ENCODE assay signal across 13 mouse cellular contexts in genomic region chr8:87680034-87680433, GRCm38 (mm10).
"Had no signal": no experiment of that assay in that cellular context is flagged by ENCODE, and none has a peak within 500 bp of the region (broad histone marks: within the 10 kb centered on the region; RNA-seq: fewer than 3 reads in every experiment).

No protein-coding gene starts in this region.

- H3K9me3 ChIP-seq: liver, embryonic 13.5 days; lung, embryonic 15.5 days; neural tube, embryonic 12.5 days had no signal

- H3K4me3 ChIP-seq: left cerebral cortex, adult 2 months; liver, embryonic 13.5 days; lung, embryonic 15.5 days; megakaryocyte, embryonic 14.5 days; neural tube, embryonic 12.5 days had no signal

- H3K4me1 ChIP-seq: liver, embryonic 13.5 days; lung, embryonic 15.5 days had no signal

- ATAC-seq: liver, postnatal 0 days had no signal

- H3K9ac ChIP-seq: liver, embryonic 13.5 days; liver, postnatal 0 days; lung, embryonic 15.5 days; neural tube, embryonic 12.5 days had no signal

- H3K36me3 ChIP-seq: liver, embryonic 13.5 days; lung, embryonic 15.5 days had no signal

- H3K27me3 ChIP-seq: liver, embryonic 13.5 days; lung, embryonic 15.5 days; neural tube, embryonic 12.5 days had no signal

- H3K27ac ChIP-seq: left cerebral cortex, adult 2 months; liver, embryonic 13.5 days; lung, embryonic 15.5 days; macrophage; neural tube, embryonic 12.5 days; stomach, postnatal 0 days had no signal

- H3K4me2 ChIP-seq: liver, embryonic 13.5 days; lung, embryonic 15.5 days; midbrain, embryonic 11.5 days; neural tube, embryonic 12.5 days had no signal

- DNase-seq: kidney, postnatal 25 days; liver; liver, embryonic 13.5 days; liver, postnatal 0 days; lung, postnatal 14 days; thymus, postnatal 4 days had no signal
